Mouse (Mus musculus) midbrain, embryonic 13.5 days (tissue): Measurements from ENCODE around the gene Zwilch. TPM values are rescaled to one million over a fixed set of nuclear protein-coding genes. Genes with fewer than 3 reads are reported as not detected.
"Not testable (repeated sequence)": the region's sequence is repeated elsewhere in the genome, so short reads cannot be mapped to it uniquely, and the experiment has no call there.

Experiments
- ATAC-seq: fragments of 200-750 bp; cut with Nextera tagmentation; 2 replicates; pipeline ENCODE4 v1.8.0; 2017; ENCODE audit warnings: mild to moderate bottlenecking, moderate TSS enrichment, moderate library complexity
- H3K27ac ChIP-seq: fragments of 300-500 bp; sonication (generic); 2 replicates; pipeline ENCODE4 v1.5.1; 2015; ENCODE audit warnings: inconsistent platforms, mild to moderate bottlenecking, moderate library complexity
- H3K27me3 ChIP-seq: fragments of 300-500 bp; sonication (generic); 2 replicates; pipeline ENCODE4 v1.6.1; 2015; ENCODE audit warnings: mild to moderate bottlenecking, inconsistent platforms
- H3K36me3 ChIP-seq: fragments of 300-500 bp; sonication (generic); 2 replicates; pipeline ENCODE4 v1.6.1; 2015; ENCODE audit warnings: mild to moderate bottlenecking, inconsistent platforms
- H3K4me1 ChIP-seq: fragments of 300-500 bp; sonication (generic); replicated peaks from 2 replicates; pipeline ENCODE4 v1.6.1; 2015; ENCODE audit warnings: inconsistent platforms
- H3K4me2 ChIP-seq: fragments of 300-500 bp; sonication (generic); replicated peaks from 2 replicates; pipeline ENCODE4 v1.6.1; 2015; ENCODE audit warnings: moderate library complexity, mild to moderate bottlenecking, inconsistent platforms
- H3K4me3 ChIP-seq: fragments of 300-500 bp; sonication (generic); replicated peaks from 2 replicates; pipeline ENCODE4 v1.5.1; 2015; ENCODE audit warnings: mild to moderate bottlenecking, inconsistent platforms
- H3K9ac ChIP-seq: fragments of 300-500 bp; sonication (generic); replicated peaks from 2 replicates; pipeline ENCODE4 v1.6.1; 2015; ENCODE audit warnings: mild to moderate bottlenecking, inconsistent platforms
- H3K9me3 ChIP-seq: fragments of 300-500 bp; sonication (generic); 2 replicates; pipeline ENCODE4 v1.6.1; 2016; ENCODE audit warnings: mild to moderate bottlenecking, inconsistent platforms
- WGBS: fragments of 180-500 bp; shearing (Covaris S2); methylation state at CpG from one replicate; pipeline ENCODE4 v1.1.7; 2015; 5-methylcytosine and 5-hydroxymethylcytosine counted together
- polyA plus RNA-seq: library from polyadenylated mRNA; unstranded; fragments of >200 nt; fragmentation: Nextera tagmentation; extraction: Ambion mirVana; gene quantifications from 2 replicates; pipeline ENCODE4 v1.2.1, GENCODE M21; 2015

Gene Zwilch
- polyA plus RNA-seq, 1 experiment from 2014 or later, result 10.9 TPM

GRCm38 (mm10) chr9:64202331-64202730 lies 29.4 kb upstream of the Zwilch start:
- Histone ChIP-seq H3K9me3 (no peaks in the 10 kb centered on the region), H3K27me3 (no peaks in the 10 kb centered on the region), H3K4me2 (no peak overlapping the region), H3K9ac (no peak overlapping the region), H3K4me1 (no peaks in the 10 kb centered on the region), H3K4me3 (no peak overlapping the region), H3K27ac (no peak overlapping the region), H3K36me3 (peaks cover 27% of the 10 kb centered on the region)
- no peak for ATAC-seq

GRCm38 (mm10) chr9:64199897-64200296 lies 27.0 kb upstream of the Zwilch start:
- ATAC-seq, result no peak

GRCm38 (mm10) chr9:64198763-64199418 lies 26.0 kb upstream of the Zwilch start:
- H3K27me3 ChIP-seq, H3K4me2 ChIP-seq, H3K4me1 ChIP-seq, H3K9ac ChIP-seq, ATAC-seq, H3K4me3 ChIP-seq, H3K27ac ChIP-seq, H3K9me3 ChIP-seq: not testable (repeated sequence)
- H3K36me3 ChIP-seq, result peaks cover 16% of the 10 kb centered on the region
- WGBS, result 93% methylated on average over 7 of the region's 7 CpGs

More at GRCm38 (mm10) chr9:64199897-64200296, 27.0 kb upstream of the Zwilch start:
- Histone ChIP-seq H3K4me1 (no peaks in the 10 kb centered on the region), H3K27ac (no peak overlapping the region), H3K4me2 (no peak overlapping the region), H3K4me3 (no peak overlapping the region), H3K9ac (no peak overlapping the region), H3K36me3 (peaks cover 20% of the 10 kb centered on the region), H3K27me3 (no peaks in the 10 kb centered on the region), H3K9me3 (no peaks in the 10 kb centered on the region)
- WGBS, result 79% methylated on average over 2 of the region's 2 CpGs

- ATAC-seq, result no peak
- WGBS, result 93% methylated on average over 5 of the region's 5 CpGs
- Histone ChIP-seq H3K4me2 (no peak overlapping the region), H3K27ac (no peak overlapping the region), H3K4me3 (no peak overlapping the region), H3K27me3 (no peaks in the 10 kb centered on the region), H3K9ac (no peak overlapping the region), H3K9me3 (no peaks in the 10 kb centered on the region), H3K4me1 (no peaks in the 10 kb centered on the region), H3K36me3 (peaks cover 16% of the 10 kb centered on the region)
Observed at GRCm38 (mm10) chr9:64198068-64198762, 25.3 kb upstream of the Zwilch start.

- H3K4me3 ChIP-seq, result no peak overlapping the region
- H3K4me1 ChIP-seq, result no peaks in the 10 kb centered on the region
- no peak overlapping the region for H3K9ac ChIP-seq
- no peak overlapping the region for H3K4me2 ChIP-seq
- H3K27me3 ChIP-seq, result no peaks in the 10 kb centered on the region
- 90% methylated on average over 8 of the region's 8 CpGs for WGBS
- no peaks in the 10 kb centered on the region for H3K9me3 ChIP-seq
- no peak overlapping the region for H3K27ac ChIP-seq
- H3K36me3 ChIP-seq, result peaks cover 16% of the 10 kb centered on the region
- ATAC-seq, result no peak
Observed at GRCm38 (mm10) chr9:64197524-64197923, 24.6 kb upstream of the Zwilch start.

GRCm38 (mm10) chr9:64195554-64195953 lies 22.6 kb upstream of the Zwilch start:
- Histone ChIP-seq H3K9ac (peak overlapping the region; percentile 32; the same call in 1 of the 2 replicates), H3K27me3 (no peaks in the 10 kb centered on the region), H3K9me3 (no peaks in the 10 kb centered on the region), H3K27ac (no peak overlapping the region), H3K4me3 (no peak overlapping the region), H3K4me1 (no peaks in the 10 kb centered on the region), H3K36me3 (peaks cover 27% of the 10 kb centered on the region), H3K4me2 (no peak overlapping the region)
- WGBS, result 76% methylated on average over 4 of the region's 4 CpGs
- ATAC-seq, result no peak

GRCm38 (mm10) chr9:64193879-64194278 lies 21.0 kb upstream of the Zwilch start:
- no peaks in the 10 kb centered on the region for H3K4me1 ChIP-seq
- no peak overlapping the region for H3K4me2 ChIP-seq
- no peaks in the 10 kb centered on the region for H3K9me3 ChIP-seq
- no peaks in the 10 kb centered on the region for H3K27me3 ChIP-seq
- WGBS, result 93% methylated on average over 1 of the region's 1 CpGs
- no peak for ATAC-seq
- H3K36me3 ChIP-seq, result peaks cover 40% of the 10 kb centered on the region
- H3K4me3 ChIP-seq, result no peak overlapping the region
- no peak overlapping the region for H3K9ac ChIP-seq
- no peak overlapping the region for H3K27ac ChIP-seq

GRCm38 (mm10) chr9:64184166-64184840 lies 11.4 kb upstream of the Zwilch start:
- H3K27me3 ChIP-seq, result no peaks in the 10 kb centered on the region
- H3K4me3 ChIP-seq, result no peak overlapping the region
- peaks cover 10% of the 10 kb centered on the region for H3K4me1 ChIP-seq
- H3K9me3 ChIP-seq, result no peaks in the 10 kb centered on the region
- H3K27ac ChIP-seq, result no peak overlapping the region
- no peak overlapping the region for H3K9ac ChIP-seq
- H3K4me2 ChIP-seq, result no peak overlapping the region
- ATAC-seq, result no peak
- peaks cover 60% of the 10 kb centered on the region for H3K36me3 ChIP-seq
- WGBS, result 95% methylated on average over 5 of the region's 5 CpGs

GRCm38 (mm10) chr9:64183295-64183694 lies 10.4 kb upstream of the Zwilch start:
- peaks cover 52% of the 10 kb centered on the region for H3K36me3 ChIP-seq
- H3K4me2 ChIP-seq, result not testable (repeated sequence)
- 90% methylated on average over 5 of the region's 5 CpGs for WGBS

GRCm38 (mm10) chr9:64178974-64179646 lies 6.2 kb upstream of the Zwilch start, which contains the start of gene Snapc5:
TSS of gene Snapc5 (plus strand) at chr9:64179274.
- peaks cover 27% of the 10 kb centered on the region for H3K4me1 ChIP-seq
- H3K4me2 ChIP-seq, result peak within 1 kb of the TSS; percentile 65
- WGBS, result under 1% methylated on average over 35 of the region's 35 CpGs
- peak within 1 kb of the TSS; percentile 84 for H3K27ac ChIP-seq
- peak within 1 kb of the TSS; percentile 64 for H3K4me3 ChIP-seq
- ATAC-seq, result peak; percentile 97
- peak within 1 kb of the TSS; percentile 74 for H3K9ac ChIP-seq
- no peaks in the 10 kb centered on the region for H3K27me3 ChIP-seq
- H3K36me3 ChIP-seq, result peaks cover 67% of the 10 kb centered on the region
- no peaks in the 10 kb centered on the region for H3K9me3 ChIP-seq

More at GRCm38 (mm10) chr9:64183295-64183694, 10.4 kb upstream of the Zwilch start:
- not testable (repeated sequence) for H3K9ac ChIP-seq, H3K27ac ChIP-seq, H3K9me3 ChIP-seq, ATAC-seq, H3K4me3 ChIP-seq, H3K27me3 ChIP-seq
- H3K4me1 ChIP-seq, result peaks cover 14% of the 10 kb centered on the region

GRCm38 (mm10) chr9:64178610-64178973 lies 5.7 kb upstream of the Zwilch start:
- Histone ChIP-seq H3K4me3 (peak overlapping the region; percentile 64), H3K4me1 (peaks cover 30% of the 10 kb centered on the region), H3K27me3 (no peaks in the 10 kb centered on the region), H3K4me2 (peak overlapping the region; percentile 65), H3K27ac (peak overlapping the region; percentile 84), H3K9me3 (no peaks in the 10 kb centered on the region), H3K9ac (no peak overlapping the region; the same call in 1 of the 2 replicates), H3K36me3 (peaks cover 67% of the 10 kb centered on the region)
- ATAC-seq, result peak; percentile 68
- WGBS, result 42% methylated on average over 3 of the region's 3 CpGs

- H3K4me3 ChIP-seq, result no peak overlapping the region
- 91% methylated on average over 11 of the region's 11 CpGs for WGBS
- H3K9me3 ChIP-seq, result no peaks in the 10 kb centered on the region
- peaks cover 39% of the 10 kb centered on the region for H3K4me1 ChIP-seq
- H3K27me3 ChIP-seq, result no peaks in the 10 kb centered on the region
- ATAC-seq, result no peak
- no peak overlapping the region for H3K4me2 ChIP-seq
- no peak overlapping the region for H3K27ac ChIP-seq
- no peak overlapping the region for H3K9ac ChIP-seq
- peaks cover 42% of the 10 kb centered on the region for H3K36me3 ChIP-seq
Observed at GRCm38 (mm10) chr9:64175378-64175777, 2.5 kb upstream of the Zwilch start.
